Mouse (Mus musculus) layer of hippocampus, postnatal 14 days (tissue): ENCODE measurements around the gene Gp1ba. TPM values are rescaled to one million over a fixed set of nuclear protein-coding genes. Genes with fewer than 3 reads are reported as not detected.

Source experiments
- DNase-seq, 2 experiments: peaks; one replicate each; pipeline ENCODE4 v3.0.0; 2021 to 2022; ENCODE audit warnings: low spot score in 2 of 2, mixed read lengths in 1 of 2
- long read RNA-seq, 2 experiments: library from polyadenylated mRNA; stranded (forward); transcript quantifications; one replicate each; pipeline ENCODE4 v2.0.0; 2021
- total RNA-seq, 2 experiments: library from RNA; stranded (reverse); gene quantifications; 2 replicates each; pipeline ENCODE4 v1.2.3; 2021

Gp1ba gene
- total RNA-seq: not detected
- long read RNA-seq, experiment 1: 0 reads
- long read RNA-seq, experiment 2: 0 reads

DNA sequence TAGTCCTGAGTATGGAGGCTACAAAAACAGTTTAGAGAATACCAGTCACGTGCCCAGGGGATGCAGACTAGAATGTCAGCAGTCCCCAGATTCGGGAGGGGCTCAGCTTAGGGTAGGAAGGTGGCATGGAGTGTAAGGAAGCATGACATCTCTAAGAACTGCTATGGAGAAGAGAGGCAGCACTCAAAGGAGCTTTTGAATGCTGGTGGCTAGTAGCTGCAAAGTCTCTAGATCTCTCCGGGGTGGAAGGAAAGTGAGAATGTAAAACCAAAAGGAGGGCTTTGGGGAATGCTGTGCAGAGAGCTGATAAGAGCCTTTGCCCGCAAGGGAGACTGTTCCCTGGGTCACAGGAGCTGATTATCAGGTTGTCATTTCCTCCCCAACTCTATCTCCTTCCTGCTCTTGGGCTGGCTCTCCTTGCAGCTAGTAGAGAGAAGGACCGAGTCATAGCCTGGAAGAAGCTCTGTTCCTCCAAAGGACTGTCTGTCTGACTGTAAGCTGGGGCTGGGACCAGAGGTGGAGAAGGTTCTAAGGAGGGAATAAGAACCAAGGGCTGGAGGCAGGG, at the start of gene Gp1ba:
Gene Gp1ba, plus strand, starts transcription at position 409 of the 565 bp plus-strand sequence.
- no peak for DNase-seq

DNA sequence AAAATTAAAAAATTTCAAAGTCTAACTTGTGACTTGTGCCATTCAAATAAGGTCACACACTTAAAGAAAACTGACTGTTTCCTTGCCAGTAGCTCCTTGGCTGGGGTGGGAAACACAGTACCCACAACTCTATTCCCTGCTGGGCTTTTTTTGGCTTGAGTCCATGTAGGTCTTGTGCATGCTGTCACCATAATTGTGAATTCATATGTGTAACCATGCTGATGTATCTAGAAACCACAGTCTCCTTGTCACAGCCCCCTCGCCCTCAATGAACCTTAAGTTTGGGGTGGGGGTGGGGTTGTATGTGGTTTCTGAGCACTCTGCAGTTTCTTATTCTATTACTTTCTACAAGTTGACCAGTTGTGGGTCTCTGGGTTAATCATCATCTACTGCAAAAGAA, 47.2 kb upstream of the Gp1ba start:
- no peak for DNase-seq

DNA sequence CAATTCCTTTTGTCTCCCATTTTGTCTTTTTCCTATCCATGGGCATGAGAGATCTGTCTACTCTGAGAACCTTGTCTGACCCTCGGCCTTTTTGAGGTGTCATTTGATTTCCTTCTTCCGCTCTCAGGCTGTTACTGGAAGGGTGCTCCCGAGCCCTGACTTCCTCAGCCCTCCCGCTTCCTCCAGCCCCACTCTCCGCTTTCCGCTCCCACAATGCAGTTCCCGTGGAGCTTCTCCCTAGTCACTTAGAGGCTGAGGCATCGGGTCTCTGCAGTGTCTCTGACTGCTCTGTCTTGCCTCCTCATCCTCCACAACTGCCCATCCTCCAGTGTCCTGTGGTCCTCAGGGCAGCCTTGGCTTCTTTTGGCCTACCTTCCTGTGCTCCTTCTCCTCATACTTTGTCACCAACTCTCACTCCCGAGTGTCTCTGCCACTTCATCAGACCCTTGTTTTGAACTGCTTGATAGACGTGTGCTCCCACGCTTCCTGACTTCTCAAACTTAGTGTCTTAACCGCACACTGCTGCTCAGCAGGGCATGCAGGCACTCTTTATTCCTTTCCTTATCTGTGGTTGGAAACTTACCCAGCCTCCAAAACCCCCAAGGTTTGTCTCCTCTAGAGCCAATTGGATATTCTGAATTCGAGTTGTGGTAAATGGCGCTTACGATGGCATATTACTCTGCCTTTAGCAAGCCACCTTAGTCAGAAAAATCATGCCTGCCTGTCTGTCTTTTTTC, 44.5 kb upstream of the Gp1ba start:
- DNase-seq: no peak

DNA sequence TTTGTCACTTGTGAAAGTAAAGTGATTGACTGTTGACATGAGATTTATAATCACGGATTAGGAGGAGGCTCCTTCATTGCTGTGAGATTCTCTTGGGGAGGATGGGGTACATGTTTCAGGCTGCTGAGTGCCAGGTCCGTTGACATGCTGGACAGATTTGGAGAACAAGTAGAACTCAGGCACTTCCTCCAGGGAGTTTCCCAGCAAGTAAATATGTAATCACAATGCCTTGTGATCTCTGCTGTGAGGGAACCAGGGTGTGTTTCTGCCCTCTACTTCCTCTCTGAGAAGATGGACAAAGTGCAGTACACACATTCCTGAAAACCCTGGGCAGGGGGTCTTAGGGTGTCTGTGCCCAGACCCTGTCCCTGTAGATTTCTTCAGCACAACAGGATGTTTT, 43.3 kb upstream of the Gp1ba start:
- DNase-seq: no peak

DNA sequence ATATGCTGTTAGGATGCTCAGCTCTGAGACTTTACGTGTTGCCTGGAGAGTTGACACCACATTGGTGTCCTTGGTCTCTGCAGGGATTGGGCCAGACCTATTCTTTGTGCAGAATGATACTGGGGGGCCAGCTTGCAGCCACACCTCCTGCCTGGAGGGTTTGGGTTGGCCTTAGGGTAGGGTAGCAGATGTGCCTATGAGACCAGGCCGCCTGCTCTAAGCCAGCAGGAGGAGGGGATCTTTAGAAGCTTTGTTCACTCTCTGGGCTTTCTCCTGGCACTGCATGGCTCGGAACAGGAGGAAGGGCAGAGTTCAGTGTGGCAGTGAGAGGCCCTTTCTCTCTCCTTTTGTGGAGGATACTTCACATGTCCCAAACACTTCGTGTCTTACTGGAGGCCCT, 42.8 kb upstream of the Gp1ba start:
- no peak for DNase-seq

DNA sequence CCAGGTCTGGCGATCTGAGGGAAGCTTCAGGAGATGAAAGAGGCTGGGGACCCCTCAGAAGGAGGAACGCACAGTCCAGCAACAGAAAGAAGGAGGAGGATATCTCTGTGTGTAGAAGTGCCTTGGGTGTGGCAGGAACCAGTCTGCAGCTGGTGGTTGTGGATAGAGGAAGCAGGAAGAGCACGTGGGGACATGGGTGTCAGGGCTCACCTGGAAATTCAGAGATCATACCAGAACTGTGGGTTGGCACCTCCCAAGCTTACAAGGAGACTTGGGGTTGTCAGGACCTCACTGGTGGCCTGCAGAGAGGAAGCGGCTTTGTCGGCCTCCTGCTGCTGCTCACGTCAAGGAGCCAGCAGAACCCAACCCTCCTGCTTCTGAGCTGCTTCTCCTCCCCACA, 41.6 kb upstream of the Gp1ba start:
- DNase-seq: no peak

DNA sequence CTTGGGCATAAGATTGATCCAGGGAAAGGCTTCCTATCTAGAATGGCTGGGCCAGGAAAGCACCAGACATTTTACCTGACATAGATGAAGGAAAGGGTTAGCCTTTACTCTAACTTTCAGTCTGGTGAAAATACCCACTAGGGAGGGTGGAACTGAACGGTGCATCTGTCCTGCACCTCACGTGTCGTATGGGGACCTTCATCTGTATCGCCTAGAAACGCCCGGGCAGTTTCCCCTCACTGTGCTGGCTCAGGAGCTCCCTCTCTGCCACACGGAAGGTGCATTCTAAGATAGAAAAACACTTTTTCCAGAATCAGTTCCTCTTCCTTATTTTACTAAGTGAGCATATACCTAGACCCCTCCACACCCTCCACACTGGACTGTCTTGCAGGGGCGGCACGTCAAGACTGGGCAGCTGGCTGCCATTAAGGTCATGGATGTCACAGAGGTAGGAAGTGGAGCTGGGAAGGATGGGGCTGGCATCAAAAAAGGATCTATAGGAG, 40.4 kb upstream of the Gp1ba start:
- no peak for DNase-seq

DNA sequence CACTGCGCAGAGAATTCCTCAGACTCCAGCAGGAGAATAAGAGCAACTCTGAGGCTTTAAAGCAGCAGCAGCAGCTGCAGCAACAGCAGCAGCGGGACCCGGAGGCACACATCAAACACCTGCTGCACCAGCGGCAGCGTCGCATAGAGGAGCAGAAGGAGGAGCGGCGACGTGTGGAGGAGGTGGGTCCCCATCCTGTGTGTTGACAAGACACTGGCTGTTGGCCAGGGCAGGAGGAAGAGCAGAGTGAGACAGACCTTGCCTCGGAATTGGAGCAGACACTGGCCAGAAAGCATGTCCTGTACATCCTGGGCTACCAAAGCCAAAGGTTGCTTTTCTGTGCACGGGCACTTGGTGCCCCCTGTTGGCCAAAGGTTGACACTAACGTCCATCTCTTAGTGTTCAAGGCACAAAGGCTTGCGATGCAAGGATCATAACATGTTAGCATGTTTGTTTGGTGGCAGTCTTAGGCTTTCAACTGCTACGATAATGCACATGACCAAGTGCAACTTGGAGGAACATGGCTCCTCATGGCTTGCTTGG, 33.8 kb upstream of the Gp1ba start:
- DNase-seq: peak; percentile 65 to 73

DNA sequence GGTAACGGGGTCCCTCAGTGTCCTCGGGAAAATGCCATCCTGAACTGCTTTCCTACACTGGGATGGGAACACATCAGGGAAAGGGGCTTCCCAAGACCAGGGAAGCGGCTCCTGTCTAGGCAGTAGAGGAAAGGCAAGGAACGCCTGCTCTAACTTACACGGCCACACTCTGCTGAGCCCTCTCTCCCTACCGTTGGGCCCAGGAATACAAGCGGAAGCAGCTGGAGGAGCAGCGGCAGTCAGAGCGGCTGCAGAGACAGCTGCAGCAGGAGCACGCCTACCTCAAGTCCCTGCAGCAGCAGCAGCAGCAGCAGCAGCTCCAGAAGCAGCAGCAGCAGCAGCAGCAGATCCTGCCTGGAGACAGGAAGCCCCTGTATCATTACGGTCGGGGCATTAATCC, 32.2 kb upstream of the Gp1ba start:
- no peak for DNase-seq

DNA sequence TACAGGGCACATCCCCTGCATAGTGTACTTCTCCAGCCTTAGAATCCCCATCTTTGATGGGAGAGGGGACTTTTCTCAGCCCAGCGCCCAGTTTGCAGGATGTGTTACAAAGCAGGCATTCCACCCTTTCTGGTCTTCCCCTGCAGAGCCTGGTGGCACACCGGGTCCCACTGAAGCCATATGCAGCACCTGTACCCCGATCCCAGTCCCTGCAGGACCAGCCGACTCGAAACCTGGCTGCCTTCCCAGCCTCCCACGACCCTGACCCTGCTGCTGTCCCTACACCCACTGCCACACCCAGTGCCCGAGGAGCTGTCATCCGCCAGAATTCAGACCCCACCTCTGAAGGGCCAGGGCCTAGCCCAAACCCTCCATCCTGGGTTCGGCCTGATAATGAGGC, 31.3 kb upstream of the Gp1ba start:
- no peak for DNase-seq

DNA sequence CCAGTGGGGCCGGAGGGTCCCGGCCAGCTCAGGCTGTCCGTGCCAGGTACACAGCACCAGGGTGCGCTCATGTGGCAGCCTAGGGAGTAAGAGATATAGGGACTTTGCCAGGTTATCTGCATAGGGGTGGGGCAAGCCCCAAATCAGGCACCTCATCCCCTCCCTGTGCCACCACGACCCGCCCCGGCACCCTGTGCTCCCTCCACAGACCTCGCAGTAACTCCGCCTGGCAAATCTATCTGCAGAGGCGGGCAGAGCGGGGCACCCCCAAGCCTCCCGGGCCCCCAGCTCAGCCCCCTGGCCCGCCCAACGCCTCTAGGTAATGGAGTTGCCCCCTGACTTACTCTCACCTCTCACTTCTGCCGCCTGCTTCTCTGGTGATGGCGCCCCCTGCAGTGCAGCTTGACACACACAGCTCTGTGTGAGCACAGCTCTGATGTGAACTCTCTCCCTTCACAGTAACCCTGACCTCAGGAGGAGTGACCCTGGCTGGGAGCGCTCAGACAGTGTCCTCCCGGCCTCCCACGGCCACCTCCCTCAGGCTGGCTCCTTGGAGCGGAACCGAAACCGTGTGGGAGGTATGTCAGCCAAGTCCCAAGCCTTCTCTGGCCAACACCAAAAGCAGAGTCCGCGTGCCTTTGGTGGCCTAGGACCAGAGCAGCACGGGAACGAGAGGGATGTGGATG, 30.4 kb upstream of the Gp1ba start:
- DNase-seq: no peak

DNA sequence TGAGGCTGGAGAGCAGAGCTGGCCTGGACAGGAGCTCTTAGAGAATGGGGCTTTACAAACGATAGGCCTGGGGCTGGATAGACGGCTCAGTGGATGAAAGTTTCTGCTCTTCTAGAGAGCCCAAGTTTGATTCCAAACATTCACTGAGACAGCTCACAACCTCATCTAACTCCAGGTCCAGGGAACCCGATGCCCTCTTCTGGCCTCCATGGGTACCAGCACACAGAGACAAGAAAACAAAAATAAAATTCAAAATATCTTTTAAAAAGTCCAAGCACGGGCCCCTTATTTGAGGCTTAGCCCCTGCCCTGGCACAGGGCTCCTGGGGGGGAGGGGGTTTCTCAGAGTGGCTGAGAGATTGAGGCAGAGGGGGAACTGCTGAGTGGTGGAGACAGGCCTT, 28.2 kb upstream of the Gp1ba start:
- no peak for DNase-seq

DNA sequence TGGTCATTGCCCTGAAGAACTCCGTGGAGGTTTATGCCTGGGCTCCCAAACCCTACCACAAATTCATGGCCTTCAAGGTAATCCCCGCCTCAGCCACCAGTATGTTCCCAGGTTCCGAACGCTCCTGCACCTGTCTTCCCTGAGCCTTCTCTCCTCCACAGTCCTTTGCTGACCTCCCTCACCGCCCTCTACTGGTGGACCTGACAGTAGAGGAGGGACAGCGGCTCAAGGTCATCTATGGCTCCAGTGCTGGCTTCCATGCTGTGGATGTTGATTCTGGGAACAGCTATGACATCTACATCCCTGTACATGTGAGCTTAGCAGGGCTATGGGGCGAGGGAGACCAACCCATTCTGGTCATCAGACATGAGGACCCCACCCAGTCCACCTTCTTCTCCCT, 26.4 kb upstream of the Gp1ba start:
- no peak for DNase-seq

DNA sequence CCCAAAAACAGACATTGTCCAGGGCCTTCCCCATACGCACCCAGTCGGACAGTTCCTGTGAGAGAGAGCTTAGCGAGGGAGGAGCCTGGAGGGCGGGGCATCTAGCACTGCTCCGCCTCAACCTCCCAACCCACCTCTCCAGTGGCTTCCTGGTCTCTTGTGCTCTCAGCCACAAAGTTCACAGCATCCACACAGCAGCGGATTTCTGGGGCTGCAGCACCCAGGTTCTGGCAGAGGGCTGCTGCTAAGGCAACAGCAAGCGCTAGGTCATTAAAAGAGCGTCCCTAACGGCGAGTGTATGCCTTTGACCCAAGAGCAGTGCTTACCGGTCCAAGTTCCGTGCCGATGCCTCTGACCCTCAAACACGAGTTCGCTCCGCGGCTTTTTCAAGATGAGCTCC, 23.8 kb upstream of the Gp1ba start:
- DNase-seq: no peak

DNA sequence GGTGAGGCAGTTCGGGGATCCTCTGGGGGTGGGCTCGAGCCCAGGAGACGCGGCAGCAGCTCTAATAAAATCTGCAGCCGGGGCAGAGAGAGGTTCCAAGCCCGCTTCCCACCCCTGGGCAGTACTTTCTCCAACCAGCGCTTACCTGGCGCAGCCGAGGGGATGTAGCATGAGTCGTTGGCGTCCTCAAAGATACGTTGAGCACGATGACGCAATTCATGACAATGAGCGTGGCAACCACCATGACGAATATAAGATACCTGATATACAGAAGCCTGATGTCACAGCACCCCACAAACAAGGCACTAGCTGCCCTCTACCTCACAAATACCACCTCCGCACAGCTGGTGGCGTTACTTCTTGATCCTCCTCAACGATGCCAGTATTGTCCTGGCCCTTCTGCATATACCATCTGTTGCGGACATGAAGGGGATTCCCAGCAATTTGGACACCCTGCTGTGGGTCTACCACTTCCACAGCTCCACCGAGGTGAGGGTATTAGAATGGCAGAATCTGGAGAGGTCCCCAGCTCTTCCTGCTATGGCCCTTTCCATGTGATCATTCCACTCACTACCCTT, 23.3 kb upstream of the Gp1ba start, which contains the start of gene 4930544D05Rik:
Gene 4930544D05Rik, plus strand, starts transcription at position 333 of the 578 bp plus-strand sequence.
- DNase-seq: no peak

DNA sequence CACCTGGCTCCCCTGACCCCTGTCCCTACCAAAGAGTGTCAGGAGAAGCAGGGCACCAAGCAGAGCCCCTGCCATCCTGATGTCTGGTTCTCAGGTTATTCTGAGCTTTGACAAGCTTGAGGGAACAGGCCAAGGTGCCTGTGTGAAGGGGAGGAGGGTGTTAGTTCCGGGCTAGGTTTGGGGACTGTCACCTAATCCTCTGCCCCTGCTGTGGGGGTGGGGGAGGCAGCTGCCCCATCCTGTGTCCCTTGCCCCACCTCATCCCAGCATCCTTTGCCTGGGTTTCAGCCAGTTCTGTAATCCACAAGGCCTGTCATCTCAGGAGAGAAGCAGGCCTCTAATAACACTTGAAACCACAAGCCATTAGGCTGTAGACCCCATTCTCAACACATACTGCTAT, 19.8 kb upstream of the Gp1ba start, which contains the start of gene Chrne:
Gene Chrne, minus strand, starts transcription at position 116 of the 400 bp plus-strand sequence.
- DNase-seq: no peak

DNA sequence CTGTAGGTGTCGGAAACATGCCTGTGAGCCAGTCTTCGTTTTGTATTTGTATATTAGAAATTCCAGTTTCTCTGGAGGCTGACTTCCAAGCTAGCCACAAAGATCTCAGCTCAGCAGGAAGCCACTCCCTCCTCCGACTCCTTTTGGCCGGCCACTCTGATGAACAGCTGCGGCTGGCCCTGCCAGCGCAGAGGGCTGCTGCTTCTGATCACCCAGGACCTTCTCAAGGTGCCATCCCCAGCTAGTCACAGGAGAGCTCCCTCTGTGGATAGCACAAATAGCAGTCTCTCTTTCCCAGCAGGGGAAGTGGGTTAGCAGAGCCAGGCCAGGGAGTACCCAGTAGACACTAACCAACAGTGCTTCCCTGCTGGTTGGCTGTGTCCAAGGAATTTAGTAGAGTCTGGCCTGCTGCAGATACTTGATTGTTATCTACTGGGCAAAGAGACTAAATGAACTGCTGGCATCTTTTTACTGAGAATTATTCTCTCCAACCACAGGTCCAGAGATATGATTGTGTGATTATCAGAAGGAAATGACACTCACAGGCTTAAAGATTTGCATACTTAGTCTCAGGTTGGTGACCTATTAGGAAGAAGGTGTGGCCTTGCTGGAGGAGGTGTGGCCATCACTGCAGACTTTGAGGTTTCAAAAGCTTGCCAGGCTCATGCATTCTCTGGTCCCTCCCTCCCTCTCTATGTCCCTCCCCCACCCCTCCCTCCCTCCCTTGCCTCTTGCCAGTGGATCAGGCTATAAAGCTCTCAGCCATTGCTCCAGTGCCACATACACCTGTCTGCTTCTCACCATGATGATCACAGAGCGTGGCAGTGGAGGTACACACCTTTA, 16.7 kb upstream of the Gp1ba start:
- no peak for DNase-seq

DNA sequence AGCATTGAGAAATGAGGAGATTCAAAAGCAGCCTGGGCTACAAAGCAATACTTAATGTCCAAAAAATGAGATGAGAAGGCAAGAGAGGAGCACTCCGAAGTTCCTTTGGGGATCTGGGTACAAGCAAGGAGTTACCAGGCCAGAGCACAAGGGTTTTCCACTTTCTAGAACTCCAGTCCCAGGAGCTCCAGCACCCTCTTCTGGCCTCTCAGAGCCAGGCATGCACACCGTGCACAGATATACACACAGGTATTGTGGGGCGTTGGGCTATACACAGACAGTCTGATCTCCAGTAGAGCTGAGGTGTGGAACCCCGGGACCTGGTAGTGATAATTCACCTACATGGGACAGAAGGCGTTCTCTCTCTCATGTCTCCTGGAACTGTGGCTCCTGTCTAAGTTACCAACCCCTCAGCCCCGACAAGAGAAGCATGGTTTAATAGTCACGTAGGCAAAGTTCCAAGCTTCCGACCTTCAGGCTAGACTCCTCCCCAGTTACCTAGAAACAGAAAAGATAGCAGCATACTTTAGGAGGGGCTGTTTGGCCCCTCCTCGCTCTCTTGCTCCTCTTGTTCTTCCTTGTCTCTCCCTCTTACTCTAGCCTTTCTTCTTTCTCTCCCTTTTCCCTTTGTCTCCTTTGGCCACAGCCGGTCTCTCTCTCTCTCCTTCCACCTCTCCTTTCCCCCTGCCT, 15.7 kb upstream of the Gp1ba start:
- DNase-seq: no peak

DNA sequence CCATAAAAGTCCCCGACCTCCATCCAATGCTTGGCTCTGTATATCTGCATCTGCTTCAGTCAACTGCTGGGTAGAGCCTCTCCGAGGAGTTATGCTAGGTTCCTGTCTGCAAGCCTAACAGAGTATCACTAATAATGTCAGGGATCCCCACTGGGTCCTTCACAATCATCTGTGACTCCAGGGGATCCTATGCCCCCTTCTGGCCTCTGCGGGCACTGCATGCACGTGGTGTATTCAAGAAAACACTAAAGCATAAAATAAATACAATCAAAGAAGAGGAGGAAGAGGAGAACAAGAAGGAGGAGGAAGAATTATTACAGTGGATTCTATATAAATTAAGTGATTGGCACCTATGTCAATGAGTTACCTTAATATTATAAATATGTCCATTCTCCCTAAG, 13.4 kb upstream of the Gp1ba start:
- no peak for DNase-seq

DNA sequence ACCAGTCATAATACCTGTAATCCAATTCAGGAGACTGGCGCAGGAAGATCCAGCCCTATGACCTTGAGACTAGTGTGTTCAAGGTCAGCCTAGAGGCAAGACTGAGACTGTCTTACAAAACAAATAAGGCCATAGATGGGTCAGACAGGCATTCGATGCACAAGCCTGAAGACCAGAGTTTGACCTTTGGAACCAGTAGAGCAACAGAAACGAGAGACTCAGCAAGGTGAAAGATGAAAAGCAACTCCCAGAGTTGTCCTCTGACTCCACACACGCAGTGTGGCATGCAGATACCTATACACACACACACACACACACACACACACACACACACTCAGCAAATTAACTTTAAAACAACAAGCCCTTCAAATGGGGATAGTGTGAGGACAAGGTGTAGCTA, 12.0 kb upstream of the Gp1ba start:
- no peak for DNase-seq
